9 mouse cellular contexts compared by ENCODE assay signal in genomic region chr5:90203168-90203567, GRCm38 (mm10). TPM values are rescaled to one million over a fixed set of nuclear protein-coding genes. Genes with fewer than 3 reads are reported as not detected.
DNase-seq lines count a peak whose midpoint lies in the region; ATAC-seq lines count a peak whose summit lies in the region.
"Had no signal": no experiment of that assay in that cellular context is flagged by ENCODE, and none has a peak within 500 bp of the region (broad histone marks: within the 10 kb centered on the region; RNA-seq: fewer than 3 reads in every experiment).

No protein-coding gene starts in this region.

- no peaks in the 10 kb centered on the region for H3K4me1 ChIP-seq in heart, embryonic 11.5 days (ENCODE audit: control insufficient read depth, insufficient read depth, low read length)
- H3K4me1 ChIP-seq in embryonic facial prominence, embryonic 14.5 days (ENCODE audit: control insufficient read depth, insufficient read depth, low read length): no peaks in the 10 kb centered on the region

- H3K9ac ChIP-seq in heart, embryonic 11.5 days (ENCODE audit: low read depth, low read length): no peak overlapping the region
- H3K9ac ChIP-seq in embryonic facial prominence, embryonic 14.5 days (ENCODE audit: low read depth, low read length): no peak overlapping the region

- H3K27ac ChIP-seq in heart, embryonic 11.5 days (ENCODE audit: low read depth, low read length): no peak overlapping the region
- H3K27ac ChIP-seq in embryonic facial prominence, embryonic 14.5 days (replicated peaks; ENCODE audit: low read depth, low read length): no peak overlapping the region
- H3K27ac ChIP-seq: macrophage had no signal

- no peak overlapping the region for H3K4me3 ChIP-seq in heart, embryonic 11.5 days (ENCODE audit: low read depth, low read length)
- no peak overlapping the region for H3K4me3 ChIP-seq in embryonic facial prominence, embryonic 14.5 days (ENCODE audit: low read depth, low read length)

- 24% methylated on average over 5 of the region's 5 CpGs for WGBS in heart, embryonic 11.5 days (ENCODE audit: insufficient replicate concordance)
- WGBS in embryonic facial prominence, embryonic 14.5 days: 21% methylated on average over 5 of the region's 5 CpGs

- no peak overlapping the region for H3K4me2 ChIP-seq in heart, embryonic 11.5 days
- H3K4me2 ChIP-seq in embryonic facial prominence, embryonic 14.5 days (ENCODE audit: low read depth, low read length): no peak overlapping the region

- no peaks in the 10 kb centered on the region for H3K9me3 ChIP-seq in heart, embryonic 11.5 days (replicated peaks; ENCODE audit: control insufficient read depth, low read length)
- H3K9me3 ChIP-seq in embryonic facial prominence, embryonic 14.5 days (ENCODE audit: control insufficient read depth, low read length): no peaks in the 10 kb centered on the region

- H3K36me3 ChIP-seq in heart, embryonic 11.5 days (ENCODE audit: control insufficient read depth, insufficient read depth, low read length): no peaks in the 10 kb centered on the region
- no peaks in the 10 kb centered on the region for H3K36me3 ChIP-seq in embryonic facial prominence, embryonic 14.5 days (ENCODE audit: control insufficient read depth, insufficient read depth, low read length)

- ATAC-seq in heart, embryonic 11.5 days (replicated peaks; ENCODE audit: insufficient number of reproducible peaks, low FRiP score, low TSS enrichment): no peak
- peak; percentile 44 for ATAC-seq in embryonic facial prominence, embryonic 14.5 days (ENCODE audit: low read depth)

- H3K27me3 ChIP-seq in heart, embryonic 11.5 days (ENCODE audit: control insufficient read depth, insufficient read depth, low read length): no peaks in the 10 kb centered on the region
- H3K27me3 ChIP-seq in embryonic facial prominence, embryonic 14.5 days (replicated peaks; ENCODE audit: control insufficient read depth, insufficient read depth, low read length): no peaks in the 10 kb centered on the region

- DNase-seq in heart, adult 8-10 months (ENCODE audit: low spot score): peak; percentile 33
- peak; percentile 63 to 66 for DNase-seq in B cell, adult 2 months
- DNase-seq in R1 (ENCODE audit: low read depth, low spot score): peak; percentile 75
- DNase-seq in embryonic facial prominence, embryonic 14.5 days (ENCODE audit: low spot score): peak; percentile 85
- DNase-seq in kidney, postnatal 14 days: peak; percentile 51
- peak; percentile 14 to 44 for DNase-seq in natural killer cell, adult 2 months (ENCODE audit: low spot score in 2 of 2)
- DNase-seq in yolk sac, embryonic 10.5 days (ENCODE audit: low spot score): no peak

RNA-seq across cellular contexts. Expression of gene Cox18, which starts 20.6 kb away (rescaled TPM):
- 10 to 100 TPM in 2 of 4 experiments, 1 to 10 TPM in 2; 9.2 to 13.0 (median 11.2) TPM for total RNA-seq in heart, adult 8-10 months (2022)
- polyA plus RNA-seq in heart, embryonic 11.5 days (2014; fragmentation: Nextera tagmentation; extraction: Ambion mirVana): 34.8 and 37.3 TPM in 2 replicates
- polyA plus RNA-seq in embryonic facial prominence, embryonic 14.5 days (2014; fragmentation: Nextera tagmentation; extraction: Ambion mirVana): 30.8 and 35.5 TPM in 2 replicates
